Mouse (Mus musculus) testis, adult 2 months (tissue): ENCODE measurements around the gene Zdhhc17. TPM values are rescaled to one million over a fixed set of nuclear protein-coding genes. Genes with fewer than 3 reads are reported as not detected.
A peak's percentile ranks its signal among the peaks of the same experiment; 100 is the strongest.

ENCODE experiments used
- H3K27ac ChIP-seq: fragments of 200-500 bp; 2 replicates; pipeline ENCODE4 v1.5.1; 2012; ENCODE audit warnings: low read depth, low read length; ENCODE audit not compliant: control insufficient read depth, insufficient read depth
- H3K27me3 ChIP-seq: fragments of 200-500 bp; 2 replicates; pipeline ENCODE4 v1.6.1; 2012; ENCODE audit warnings: mild to moderate bottlenecking, low read length, moderate library complexity; ENCODE audit not compliant: control insufficient read depth, insufficient read depth
- H3K36me3 ChIP-seq: fragments of 200-500 bp; 2 replicates; pipeline ENCODE4 v1.6.1; 2012; ENCODE audit warnings: mild to moderate bottlenecking, low read length; ENCODE audit not compliant: control insufficient read depth, insufficient read depth
- H3K4me1 ChIP-seq: fragments of 200-500 bp; 2 replicates; pipeline ENCODE4 v1.6.1; 2012; ENCODE audit warnings: low read length; ENCODE audit not compliant: control insufficient read depth, insufficient read depth
- H3K4me3 ChIP-seq: fragments of 200-500 bp; 2 replicates; pipeline ENCODE4 v1.5.1; 2012; ENCODE audit warnings: low read depth, mild to moderate bottlenecking, low read length, moderate library complexity, mixed read lengths; ENCODE audit not compliant: control insufficient read depth
- CTCF ChIP-seq: fragments of 200-500 bp; IDR thresholded peaks from 2 replicates; pipeline ENCODE4 v1.5.1; 2012; ENCODE audit warnings: low read depth, mild to moderate bottlenecking, inconsistent platforms, low read length, moderate library complexity; ENCODE audit not compliant: control insufficient read depth, insufficient read depth, insufficient replicate concordance
- POLR2A ChIP-seq: fragments of 200-500 bp; IDR thresholded peaks from 2 replicates; pipeline ENCODE4 v1.6.1; 2012; ENCODE audit warnings: low read depth, mild to moderate bottlenecking, inconsistent platforms, low read length, moderate library complexity; ENCODE audit not compliant: control insufficient read depth
- polyA plus RNA-seq: library from polyadenylated mRNA; depleted of rRNA; stranded (reverse); fragments of >200 nt; gene quantifications from 2 replicates; pipeline ENCODE4 v1.2.3, GENCODE M21; 2012

Zdhhc17 gene
- polyA plus RNA-seq, 1 experiment: 10.4 TPM

DNA sequence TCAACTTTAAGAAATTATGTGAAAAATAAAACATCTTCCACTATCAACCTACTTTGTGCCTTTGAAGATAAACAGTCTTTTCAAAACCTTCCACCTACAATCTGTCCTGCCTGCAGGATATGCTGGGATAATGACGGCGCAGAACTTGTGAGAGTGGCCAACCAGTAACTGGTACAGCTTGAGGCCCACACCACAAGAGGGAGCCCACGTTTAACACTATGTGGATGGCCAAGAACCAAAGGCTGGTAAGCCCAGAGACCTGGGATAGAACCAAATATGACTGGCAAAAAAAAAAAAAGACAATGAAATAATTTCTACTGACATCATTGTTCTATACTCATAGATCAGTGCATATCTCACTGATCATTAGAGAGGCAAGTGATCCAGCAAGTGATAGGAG lies 35.5 kb downstream of the Zdhhc17 start:
- H3K36me3 ChIP-seq: no peaks in the 10 kb centered on the region
- H3K27ac ChIP-seq: no peak overlapping the region
- H3K27me3 ChIP-seq: no peaks in the 10 kb centered on the region
- H3K4me1 ChIP-seq: no peaks in the 10 kb centered on the region
- TF ChIP-seq POLR2A (no peak), CTCF (peak; percentile 26; the same call in 1 of the 2 replicates)
- H3K4me3 ChIP-seq: no peak overlapping the region

DNA sequence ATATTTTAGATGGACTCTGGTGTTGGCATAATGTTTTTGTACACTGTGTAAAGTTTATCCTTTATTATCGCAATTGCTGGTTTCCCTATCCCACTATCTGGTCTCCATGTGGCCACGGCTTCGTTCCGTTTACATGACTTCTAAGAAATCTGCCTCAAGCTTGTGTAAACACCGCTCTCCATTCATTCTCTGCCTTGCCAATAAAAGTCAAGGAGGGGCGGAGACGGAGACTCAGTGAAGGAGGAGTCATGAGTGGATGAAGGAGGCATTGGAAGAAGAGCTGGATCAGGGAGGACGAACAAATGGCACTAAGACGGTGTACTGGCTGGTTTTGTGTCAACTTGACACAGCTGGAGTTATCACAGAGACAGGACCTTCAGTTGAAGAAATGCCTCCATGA lies 37.9 kb downstream of the Zdhhc17 start:
- H3K27ac ChIP-seq: no peak overlapping the region
- no peak for TF ChIP-seq POLR2A
- TF ChIP-seq CTCF: no peak
- no peaks in the 10 kb centered on the region for H3K4me1 ChIP-seq
- H3K36me3 ChIP-seq: peaks cover 1% of the 10 kb centered on the region; the same call in 1 of the 2 replicates
- no peak overlapping the region for H3K4me3 ChIP-seq
- H3K27me3 ChIP-seq: no peaks in the 10 kb centered on the region

DNA sequence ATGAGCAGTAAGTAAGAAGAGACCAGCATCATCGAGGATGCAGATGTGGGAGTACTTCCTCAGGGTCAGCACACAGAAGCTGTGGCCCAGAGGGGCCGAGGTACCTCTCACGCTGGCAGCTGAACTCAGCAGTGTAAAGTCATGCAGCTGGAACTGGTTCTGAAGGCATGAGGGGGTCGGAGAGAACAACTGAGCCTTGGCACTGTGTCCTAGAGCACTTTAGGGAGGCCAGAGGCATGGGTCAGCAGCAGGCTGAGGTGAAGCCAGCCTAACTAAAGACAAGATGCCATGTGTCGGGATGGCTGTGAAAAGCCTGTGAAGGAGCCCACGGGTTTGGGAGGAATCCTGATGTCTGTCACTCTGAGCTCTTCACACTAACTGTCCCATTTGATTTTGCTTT lies 38.5 kb downstream of the Zdhhc17 start:
- Histone ChIP-seq H3K27me3 (no peaks in the 10 kb centered on the region), H3K27ac (no peak overlapping the region), H3K36me3 (peaks cover 1% of the 10 kb centered on the region; the same call in 1 of the 2 replicates), H3K4me3 (no peak overlapping the region), H3K4me1 (no peaks in the 10 kb centered on the region)
- no peak for TF ChIP-seq POLR2A
- peak; percentile 15; the same call in 1 of the 2 replicates for TF ChIP-seq CTCF

- H3K4me3 ChIP-seq: no peak overlapping the region
- TF ChIP-seq POLR2A (no peak), CTCF (no peak)
- H3K27ac ChIP-seq: no peak overlapping the region
- H3K27me3 ChIP-seq: no peaks in the 10 kb centered on the region
- H3K36me3 ChIP-seq: peaks cover 1% of the 10 kb centered on the region; the same call in 1 of the 2 replicates
- H3K4me1 ChIP-seq: no peaks in the 10 kb centered on the region
These were observed 38.9 kb downstream of the Zdhhc17 start for GRCm38 (mm10) chr10:110971044-110971443.

DNA sequence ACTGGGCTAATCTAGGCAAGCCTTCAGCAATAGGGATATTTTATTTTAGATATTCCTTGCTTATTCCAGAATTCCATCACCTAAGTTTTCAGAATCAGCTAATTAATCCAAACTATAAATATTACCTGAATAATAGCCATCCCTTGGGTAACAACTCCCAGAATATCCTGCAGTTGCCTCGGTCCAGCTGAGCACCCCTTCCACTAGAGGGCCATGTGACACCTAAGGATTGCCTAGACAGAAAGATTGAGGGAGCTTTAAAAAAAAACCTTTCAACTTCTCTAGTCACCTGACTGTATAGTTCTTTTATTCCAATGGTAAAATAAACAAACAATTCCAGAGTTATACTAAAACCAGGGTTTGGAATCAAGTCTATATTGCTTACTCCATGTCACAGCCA lies 47.8 kb downstream of the Zdhhc17 start:
- Histone ChIP-seq H3K27ac (no peak overlapping the region), H3K4me3 (no peak overlapping the region), H3K27me3 (no peaks in the 10 kb centered on the region), H3K4me1 (no peaks in the 10 kb centered on the region), H3K36me3 (no peaks in the 10 kb centered on the region; the same call in 1 of the 2 replicates)
- TF ChIP-seq POLR2A (no peak), CTCF (no peak)

DNA sequence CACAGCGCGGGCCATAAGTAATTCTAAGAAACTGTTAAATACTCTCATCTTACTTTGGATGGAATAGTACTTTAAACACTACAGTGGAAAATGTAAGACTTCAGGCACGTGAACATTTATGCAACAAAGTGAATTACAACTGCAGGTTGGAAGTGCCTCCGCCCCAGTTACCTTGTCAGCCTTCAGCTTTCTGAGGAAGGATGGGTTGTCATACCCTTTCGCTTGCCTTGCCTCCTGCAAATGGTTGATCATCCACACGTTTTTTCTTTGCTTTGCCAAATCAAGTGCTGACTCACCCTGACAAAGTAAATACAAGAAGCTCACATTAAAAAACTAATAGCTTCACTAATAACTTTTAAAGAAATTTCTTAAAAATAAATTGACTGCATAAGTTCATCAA lies 49.1 kb downstream of the Zdhhc17 start:
- no peaks in the 10 kb centered on the region for H3K4me1 ChIP-seq
- H3K4me3 ChIP-seq: no peak overlapping the region
- no peak for TF ChIP-seq CTCF
- no peak for TF ChIP-seq POLR2A
- H3K27me3 ChIP-seq: no peaks in the 10 kb centered on the region
- H3K27ac ChIP-seq: no peak overlapping the region
- no peaks in the 10 kb centered on the region; the same call in 1 of the 2 replicates for H3K36me3 ChIP-seq

GRCm38 (mm10) chr10:110959781-110960180 lies 50.2 kb downstream of the Zdhhc17 start:
- Histone ChIP-seq H3K27ac (no peak overlapping the region), H3K27me3 (no peaks in the 10 kb centered on the region), H3K36me3 (no peaks in the 10 kb centered on the region; the same call in 1 of the 2 replicates), H3K4me1 (no peaks in the 10 kb centered on the region), H3K4me3 (no peak overlapping the region)
- TF ChIP-seq CTCF: no peak
- no peak for TF ChIP-seq POLR2A

- TF ChIP-seq CTCF (no peak), POLR2A (no peak)
- Histone ChIP-seq H3K4me3 (no peak overlapping the region), H3K36me3 (no peaks in the 10 kb centered on the region; the same call in 1 of the 2 replicates), H3K27me3 (no peaks in the 10 kb centered on the region), H3K27ac (no peak overlapping the region), H3K4me1 (no peaks in the 10 kb centered on the region)
These were observed 51.1 kb downstream of the Zdhhc17 start for GRCm38 (mm10) chr10:110958879-110959278.
